10 mouse cellular contexts compared by ENCODE assay signal in genomic region chr5:119673716-119674605, GRCm38 (mm10). TPM values are rescaled to one million over a fixed set of nuclear protein-coding genes. Genes with fewer than 3 reads are reported as not detected.
A peak's percentile ranks its signal among the peaks of the same experiment; 100 is the strongest.
DNase-seq lines count a peak whose midpoint lies in the region; ATAC-seq lines count a peak whose summit lies in the region.
"Had no signal": no experiment of that assay in that cellular context is flagged by ENCODE, and none has a peak within 500 bp of the region (broad histone marks: within the 10 kb centered on the region; RNA-seq: fewer than 3 reads in every experiment).

No protein-coding gene starts in this region.

- H3K27me3 ChIP-seq in heart, embryonic 11.5 days (ENCODE audit: control insufficient read depth, insufficient read depth, low read length), result peaks cover 56% of the 10 kb centered on the region
- H3K27me3 ChIP-seq in midbrain, embryonic 10.5 days (ENCODE audit: low read depth, poor library complexity, severe bottlenecking), result peaks cover 100% of the 10 kb centered on the region
- peaks cover 97% of the 10 kb centered on the region for H3K27me3 ChIP-seq in midbrain, embryonic 13.5 days
- H3K27me3 ChIP-seq in limb, embryonic 11.5 days (ENCODE audit: control insufficient read depth, insufficient read depth, low read length), result peaks cover 56% of the 10 kb centered on the region
- peaks cover 34% of the 10 kb centered on the region for H3K27me3 ChIP-seq in stomach, embryonic 15.5 days (replicated peaks)

- DNase-seq in heart, postnatal 25 days (ENCODE audit: low spot score), result no peak
- peak; percentile 32 for DNase-seq in midbrain, embryonic 10.5 days (ENCODE audit: low spot score)
- DNase-seq in limb, embryonic 11.5 days (ENCODE audit: low spot score), result peak; percentile 42
- DNase-seq in frontal cortex, postnatal 10 days (ENCODE audit: low spot score in 2 of 2), result no peak
- no peak for DNase-seq in c-Kit-positive CD71-positive TER-119-positive erythroid progenitor cells, embryonic 14.5 days (ENCODE audit: low spot score)
- DNase-seq: adrenal gland, postnatal 36 days; thymus, adult 18-20 months had no signal

- H3K27ac ChIP-seq in heart, embryonic 11.5 days (ENCODE audit: low read depth, low read length), result peak overlapping the region; percentile 29; the same call in 1 of the 2 replicates
- H3K27ac ChIP-seq in midbrain, embryonic 10.5 days (replicated peaks), result no peak overlapping the region
- H3K27ac ChIP-seq in midbrain, embryonic 13.5 days, result no peak overlapping the region
- H3K27ac ChIP-seq in limb, embryonic 11.5 days (replicated peaks; ENCODE audit: low read depth, low read length), result peak overlapping the region; percentile 67
- H3K27ac ChIP-seq in stomach, embryonic 15.5 days, result no peak overlapping the region

- peak overlapping the region; percentile 58 for H3K9ac ChIP-seq in heart, embryonic 11.5 days (ENCODE audit: low read depth, low read length)
- H3K9ac ChIP-seq in midbrain, embryonic 13.5 days (replicated peaks), result no peak overlapping the region
- peak overlapping the region; percentile 91 for H3K9ac ChIP-seq in limb, embryonic 11.5 days (ENCODE audit: low read length)
- H3K9ac ChIP-seq in stomach, embryonic 15.5 days, result no peak overlapping the region

- 14% methylated on average over 22 of the region's 22 CpGs for WGBS in heart, embryonic 11.5 days (ENCODE audit: insufficient replicate concordance)
- WGBS in midbrain, embryonic 10.5 days, result 2% methylated on average over 22 of the region's 22 CpGs
- WGBS in midbrain, embryonic 13.5 days, result 3% methylated on average over 22 of the region's 22 CpGs
- WGBS in limb, embryonic 11.5 days, result 4% methylated on average over 22 of the region's 22 CpGs
- WGBS in stomach, embryonic 15.5 days, result 20% methylated on average over 22 of the region's 22 CpGs

- H3K9me3 ChIP-seq in heart, embryonic 11.5 days (replicated peaks; ENCODE audit: control insufficient read depth, low read length), result no peaks in the 10 kb centered on the region
- H3K9me3 ChIP-seq in midbrain, embryonic 10.5 days (replicated peaks), result no peaks in the 10 kb centered on the region
- no peaks in the 10 kb centered on the region for H3K9me3 ChIP-seq in midbrain, embryonic 13.5 days
- H3K9me3 ChIP-seq in limb, embryonic 11.5 days (ENCODE audit: control insufficient read depth, low read length), result no peaks in the 10 kb centered on the region
- no peaks in the 10 kb centered on the region for H3K9me3 ChIP-seq in stomach, embryonic 15.5 days

- peaks cover 20% of the 10 kb centered on the region for H3K4me1 ChIP-seq in heart, embryonic 11.5 days (ENCODE audit: control insufficient read depth, insufficient read depth, low read length)
- H3K4me1 ChIP-seq in midbrain, embryonic 10.5 days, result peaks cover 32% of the 10 kb centered on the region
- peaks cover 18% of the 10 kb centered on the region for H3K4me1 ChIP-seq in midbrain, embryonic 13.5 days (replicated peaks)
- peaks cover 10% of the 10 kb centered on the region for H3K4me1 ChIP-seq in limb, embryonic 11.5 days (ENCODE audit: control insufficient read depth, insufficient read depth, low read length)
- peaks cover 14% of the 10 kb centered on the region for H3K4me1 ChIP-seq in stomach, embryonic 15.5 days

- H3K4me3 ChIP-seq in heart, embryonic 11.5 days (ENCODE audit: low read depth, low read length), result peak overlapping the region; percentile 62
- peak overlapping the region; percentile 19 for H3K4me3 ChIP-seq in midbrain, embryonic 10.5 days
- no peak overlapping the region for H3K4me3 ChIP-seq in midbrain, embryonic 13.5 days (replicated peaks)
- peak overlapping the region; percentile 66 for H3K4me3 ChIP-seq in limb, embryonic 11.5 days (ENCODE audit: low read depth, low read length)
- H3K4me3 ChIP-seq in stomach, embryonic 15.5 days (replicated peaks), result peak overlapping the region; percentile 49

- ATAC-seq in heart, embryonic 11.5 days (replicated peaks; ENCODE audit: insufficient number of reproducible peaks, low FRiP score, low TSS enrichment), result no peak
- no peak for ATAC-seq in midbrain, embryonic 13.5 days
- ATAC-seq in limb, embryonic 11.5 days (ENCODE audit: insufficient number of reproducible peaks, low FRiP score, low TSS enrichment, low read depth), result no peak
- no peak for ATAC-seq in stomach, embryonic 15.5 days (ENCODE audit: insufficient read depth, low FRiP score, low read depth)

- peak overlapping the region; percentile 82 for H3K4me2 ChIP-seq in heart, embryonic 11.5 days
- no peak overlapping the region for H3K4me2 ChIP-seq in midbrain, embryonic 13.5 days (replicated peaks)
- H3K4me2 ChIP-seq in limb, embryonic 11.5 days (ENCODE audit: low read depth, severe bottlenecking), result peak overlapping the region; percentile 68
- peak overlapping the region; percentile 86 for H3K4me2 ChIP-seq in stomach, embryonic 15.5 days

- no peaks in the 10 kb centered on the region for H3K36me3 ChIP-seq in heart, embryonic 11.5 days (ENCODE audit: control insufficient read depth, insufficient read depth, low read length)
- H3K36me3 ChIP-seq in midbrain, embryonic 10.5 days, result no peaks in the 10 kb centered on the region
- H3K36me3 ChIP-seq in midbrain, embryonic 13.5 days, result no peaks in the 10 kb centered on the region
- 0 out of 2 replicates have a peak, but pooled peaks cover 2% of the 10 kb centered on the region for H3K36me3 ChIP-seq in limb, embryonic 11.5 days (ENCODE audit: control insufficient read depth, insufficient read depth, low read length)
- H3K36me3 ChIP-seq in stomach, embryonic 15.5 days, result no peaks in the 10 kb centered on the region; the same call in 1 of the 2 replicates

- intact Hi-C loops in heart, postnatal 25 days (cut with DNase I), result loop anchor here (5.0 to 10.0 kb wide), 2 partner anchors 269 to 797 kb away; no protein-coding TSS in a partner anchor

RNA-seq across cellular contexts. Expression of gene Tbx3, which starts 3.5 kb away (rescaled TPM):
- 12.8 and 14.5 TPM in 2 replicates for polyA plus RNA-seq in heart, embryonic 11.5 days (2014; fragmentation: Nextera tagmentation; extraction: Ambion mirVana)
- total RNA-seq in heart, postnatal 25 days (2021), result 10 to 100 TPM in 1 of 2 experiments, 1 to 10 TPM in 1; 9.3 to 13.2 TPM
- polyA plus RNA-seq in midbrain, embryonic 10.5 days (2016; fragmentation: Nextera tagmentation; extraction: Ambion mirVana), result 3.9 and 7.2 TPM in 2 replicates
- polyA plus RNA-seq in midbrain, embryonic 13.5 days (2015; fragmentation: Nextera tagmentation; extraction: Ambion mirVana), result 1.6 and 2.3 TPM in 2 replicates
- 42.6 and 52.2 TPM in 2 replicates for polyA plus RNA-seq in limb, embryonic 11.5 days (2014; fragmentation: Nextera tagmentation; extraction: Ambion mirVana)
- 21.4 and 21.9 TPM in 2 replicates for polyA plus RNA-seq in stomach, embryonic 15.5 days (2015; fragmentation: Nextera tagmentation; extraction: Ambion mirVana)

Comparison
In these comparisons a context has a peak if more than half of its experiments do, and no peak if none do; other contexts are left out.
1. H3K27ac ChIP-seq: peak in heart, embryonic 11.5 days (single experiment) and limb, embryonic 11.5 days (single experiment); none in midbrain, embryonic 10.5 days (single experiment), midbrain, embryonic 13.5 days (single experiment) and stomach, embryonic 15.5 days (single experiment).
2. H3K9ac ChIP-seq: peak in heart, embryonic 11.5 days (single experiment) and limb, embryonic 11.5 days (single experiment); none in midbrain, embryonic 13.5 days (single experiment) and stomach, embryonic 15.5 days (single experiment).
3. DNase-seq: peak in midbrain, embryonic 10.5 days (single experiment) and limb, embryonic 11.5 days (single experiment); none in heart, postnatal 25 days (single experiment), frontal cortex, postnatal 10 days (0 of 2) and c-Kit-positive CD71-positive TER-119-positive erythroid progenitor cells, embryonic 14.5 days (single experiment).